Comparison of ENCODE assay signal across 14 mouse cellular contexts in genomic region chr17:73169461-73169860, GRCm38 (mm10).
DNase-seq lines count a peak whose midpoint lies in the region.
"Had no signal": no experiment of that assay in that cellular context is flagged by ENCODE, and none has a peak within 500 bp of the region (broad histone marks: within the 10 kb centered on the region; RNA-seq: fewer than 3 reads in every experiment).

No protein-coding gene starts in this region.

- peak; percentile 29 for DNase-seq in heart, adult 11 months
- DNase-seq in heart, adult 9 months (ENCODE audit: low spot score in 2 of 2): no peak
- peak; percentile 44 for DNase-seq in CD4-positive helper T cell, adult 2 months (ENCODE audit: low read depth, low spot score)
- DNase-seq in T-cell, adult 2 months (ENCODE audit: low spot score): peak; percentile 21
- peak; percentile 63 for DNase-seq in naive thymus-derived CD4-positive, alpha-beta T cell, adult 2 months (ENCODE audit: low read depth)
- no peak for DNase-seq in kidney, adult 8-10 months
- DNase-seq in kidney, adult 18-20 months: no peak
- DNase-seq: cerebellum, adult 11-12 months; cerebellum, adult 9-10 months; cerebellum, postnatal 36 days; gastrocnemius, adult 2 months; gastrocnemius, postnatal 25 days; heart, postnatal 10 days; heart, postnatal 4 days had no signal

Comparison
In these comparisons a context has a peak if more than half of its experiments do, and no peak if none do; other contexts are left out.
1. DNase-seq: peak in heart, adult 11 months (single experiment), CD4-positive helper T cell, adult 2 months (single experiment), T-cell, adult 2 months (single experiment) and naive thymus-derived CD4-positive, alpha-beta T cell, adult 2 months (single experiment); none in heart, adult 9 months (0 of 2), kidney, adult 8-10 months (0 of 2) and kidney, adult 18-20 months (single experiment).